Mouse (Mus musculus) neural tube, embryonic 13.5 days (tissue): ENCODE results near the gene Nccrp1. TPM values are rescaled to one million over a fixed set of nuclear protein-coding genes. Genes with fewer than 3 reads are reported as not detected.

Experiments
- ATAC-seq: fragments of 200-750 bp; cut with Nextera tagmentation; 2 replicates; pipeline ENCODE4 v1.8.0; 2017; ENCODE audit warnings: low read depth, mild to moderate bottlenecking, moderate TSS enrichment, moderate library complexity
- H3K27ac ChIP-seq: fragments of 300-500 bp; sonication (generic); replicated peaks from 2 replicates; pipeline ENCODE4 v1.5.1; 2015; ENCODE audit warnings: moderate library complexity, mild to moderate bottlenecking, inconsistent platforms
- H3K27me3 ChIP-seq: fragments of 300-500 bp; sonication (generic); 2 replicates; pipeline ENCODE4 v1.6.1; 2015; ENCODE audit warnings: mild to moderate bottlenecking, inconsistent platforms
- H3K36me3 ChIP-seq: fragments of 300-500 bp; sonication (generic); 2 replicates; pipeline ENCODE4 v1.6.1; 2015; ENCODE audit warnings: mild to moderate bottlenecking, inconsistent platforms
- H3K4me1 ChIP-seq: fragments of 300-500 bp; sonication (generic); replicated peaks from 2 replicates; pipeline ENCODE4 v1.6.1; 2015; ENCODE audit warnings: inconsistent platforms
- H3K4me2 ChIP-seq: fragments of 300-500 bp; sonication (generic); 2 replicates; pipeline ENCODE4 v1.6.1; 2015; ENCODE audit warnings: inconsistent platforms, mild to moderate bottlenecking, moderate library complexity
- H3K4me3 ChIP-seq: fragments of 300-500 bp; sonication (generic); 2 replicates; pipeline ENCODE4 v1.5.1; 2015; ENCODE audit warnings: mild to moderate bottlenecking, inconsistent platforms
- H3K9ac ChIP-seq: fragments of 300-500 bp; sonication (generic); 2 replicates; pipeline ENCODE4 v1.6.1; 2015; ENCODE audit warnings: moderate library complexity, mild to moderate bottlenecking, inconsistent platforms
- H3K9me3 ChIP-seq: fragments of 300-500 bp; sonication (generic); 2 replicates; pipeline ENCODE4 v1.6.1; 2016; ENCODE audit warnings: inconsistent platforms
- WGBS: fragments of 180-500 bp; shearing (Covaris S2); methylation state at CpG from one replicate; pipeline ENCODE4 v1.1.7; 2015; 5-methylcytosine and 5-hydroxymethylcytosine counted together
- polyA plus RNA-seq: library from polyadenylated mRNA; unstranded; fragments of >200 nt; fragmentation: Nextera tagmentation; extraction: Ambion mirVana; gene quantifications from 2 replicates; pipeline ENCODE4 v1.2.1, GENCODE M21; 2015

Nccrp1 gene
- polyA plus RNA-seq: not detected in 2 replicates

DNA sequence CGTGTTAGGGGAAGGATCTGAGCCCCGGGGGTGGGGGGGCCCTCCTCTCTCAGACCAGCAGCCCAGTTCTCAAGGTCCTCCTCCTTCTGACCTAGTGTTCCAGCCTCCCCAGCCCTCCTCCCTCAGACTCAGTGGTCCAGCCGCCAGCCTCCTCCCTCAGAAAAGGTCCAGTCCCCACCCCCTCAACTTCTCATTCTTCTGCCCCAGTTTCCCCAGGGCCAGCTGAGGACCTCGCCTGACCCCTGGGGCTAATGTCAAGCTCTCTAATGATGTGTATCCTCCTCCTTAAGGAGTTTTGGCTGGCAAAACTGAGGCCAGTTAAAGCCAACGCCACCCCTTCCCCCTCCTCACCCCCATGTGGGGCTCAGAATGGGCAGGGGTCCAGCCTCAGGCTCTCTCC, at the start of gene Nccrp1:
Gene Nccrp1 (minus strand): TSS at position 101 of the 400 bp plus-strand sequence.
- no peak within 1 kb of the TSS for H3K27ac ChIP-seq
- H3K9me3 ChIP-seq: no peaks in the 10 kb centered on the region
- 5% methylated on average over 5 of the region's 5 CpGs for WGBS
- ATAC-seq: no peak
- H3K27me3 ChIP-seq: peaks cover 46% of the 10 kb centered on the region
- peak within 1 kb of the TSS; percentile 65 for H3K9ac ChIP-seq
- no peaks in the 10 kb centered on the region for H3K36me3 ChIP-seq
- peak within 1 kb of the TSS; percentile 54 for H3K4me2 ChIP-seq
- peaks cover 21% of the 10 kb centered on the region for H3K4me1 ChIP-seq
- H3K4me3 ChIP-seq: peak within 1 kb of the TSS; percentile 32

DNA sequence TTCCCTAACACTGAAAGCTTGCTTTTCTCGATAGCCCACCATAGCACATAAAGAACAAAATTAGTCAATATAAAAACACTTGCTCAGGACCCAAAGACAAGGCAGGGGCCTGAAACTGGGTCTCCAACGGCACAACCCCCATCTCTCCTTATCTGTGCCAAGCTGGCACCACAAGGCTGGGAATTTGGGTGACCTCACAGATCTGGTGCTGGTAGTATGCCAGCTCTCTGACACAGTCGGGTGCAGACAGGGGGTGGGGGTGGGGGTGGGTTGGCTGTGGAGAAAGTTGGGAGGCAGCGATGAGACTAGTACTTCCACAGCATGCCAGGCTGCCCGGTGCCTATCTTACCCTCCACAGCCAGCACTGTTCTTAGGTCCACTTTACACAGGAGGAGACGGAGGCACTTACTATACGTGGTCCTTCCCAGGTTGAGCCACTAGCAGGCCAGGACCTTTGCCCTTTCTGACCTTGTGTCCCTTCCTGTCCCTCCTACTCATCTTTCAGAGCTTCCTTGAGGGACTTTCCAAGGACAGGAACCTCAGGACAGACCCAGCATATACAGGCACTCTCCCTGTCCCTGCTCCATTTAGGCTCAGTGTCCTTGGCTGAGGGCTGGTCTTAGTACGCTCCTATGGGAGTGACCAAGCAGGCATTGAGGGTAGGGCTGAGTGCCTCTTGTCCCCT, 48.8 kb upstream of the Nccrp1 start:
- peak overlapping the region; percentile 90 for H3K4me2 ChIP-seq
- H3K9me3 ChIP-seq: no peaks in the 10 kb centered on the region
- ATAC-seq: no peak
- H3K9ac ChIP-seq: peak overlapping the region; percentile 78
- no peaks in the 10 kb centered on the region for H3K27me3 ChIP-seq
- H3K27ac ChIP-seq: 0 out of 2 replicates have a peak overlapping the region, but pooled peaks have one; percentile 89
- no peaks in the 10 kb centered on the region for H3K36me3 ChIP-seq
- H3K4me3 ChIP-seq: peak overlapping the region; percentile 63
- H3K4me1 ChIP-seq: peaks cover 58% of the 10 kb centered on the region
- 79% methylated on average over 8 of the region's 8 CpGs for WGBS

DNA sequence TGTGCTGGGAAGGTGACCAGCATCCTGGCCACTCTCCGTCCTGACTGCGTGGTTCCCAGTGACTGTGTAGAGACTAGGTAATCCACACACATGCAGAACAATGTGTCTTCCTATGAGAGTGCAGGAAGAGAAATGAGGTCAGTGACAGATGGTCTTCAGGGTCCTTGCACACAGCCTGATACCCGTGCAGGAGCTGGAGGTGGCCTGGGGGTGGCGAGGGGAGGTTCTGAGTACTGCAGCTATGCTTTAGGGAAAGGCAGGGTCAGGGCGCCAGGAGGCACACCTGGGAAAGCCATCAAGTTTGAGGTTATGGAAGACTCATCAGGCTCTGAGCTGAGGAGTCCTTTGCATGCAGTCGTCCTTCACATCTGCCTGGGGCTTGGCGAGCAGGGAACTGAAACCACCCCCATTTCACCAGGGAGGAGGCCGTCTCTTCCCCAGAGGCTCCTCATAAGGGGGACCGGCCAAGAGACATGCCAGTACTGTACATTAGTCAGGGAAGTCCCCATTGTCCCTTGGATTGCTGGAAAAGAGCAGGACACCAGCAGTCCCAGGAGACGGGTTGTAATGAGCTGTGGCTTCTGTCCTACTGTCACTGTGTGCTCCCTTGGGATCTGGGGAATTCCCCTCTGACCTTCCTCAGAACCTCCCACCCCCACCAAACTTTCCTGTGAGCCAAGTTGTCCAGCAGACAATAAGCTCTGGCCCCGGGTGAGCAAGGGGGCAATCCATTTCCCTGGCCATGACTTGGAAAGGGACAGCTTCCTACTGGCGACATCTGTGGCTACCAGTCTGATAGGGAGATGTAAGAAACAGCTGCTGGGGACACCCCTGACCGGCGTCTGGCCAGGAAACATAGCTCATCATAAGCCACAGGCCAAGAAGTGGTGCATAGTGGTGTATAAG, 46.4 kb upstream of the Nccrp1 start:
- peak overlapping the region; percentile 39 for H3K9ac ChIP-seq
- ATAC-seq: no peak

DNA sequence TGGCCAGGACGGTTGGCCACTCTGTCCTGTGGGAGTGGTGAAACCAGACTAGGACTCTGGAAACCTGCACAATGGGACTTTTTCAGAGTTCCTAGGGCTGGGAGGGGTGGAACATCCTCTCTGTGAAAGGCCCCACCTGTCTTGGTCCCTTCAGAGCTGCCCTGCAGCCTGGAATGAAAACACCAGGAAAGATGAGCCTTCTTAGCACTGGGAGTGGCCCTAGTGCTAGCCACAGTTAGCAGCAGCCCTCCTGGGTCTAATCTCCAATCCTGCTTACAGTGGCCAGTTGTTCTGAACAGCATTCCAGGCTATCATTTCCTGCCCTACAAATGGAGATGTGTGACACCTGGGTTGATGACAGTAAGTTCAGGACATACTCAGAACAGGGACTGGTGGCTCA, 44.8 kb upstream of the Nccrp1 start:
- H3K9ac ChIP-seq: no peak overlapping the region; the same call in 1 of the 2 replicates
- no peak overlapping the region for H3K27ac ChIP-seq
- H3K36me3 ChIP-seq: no peaks in the 10 kb centered on the region
- H3K9me3 ChIP-seq: no peaks in the 10 kb centered on the region
- H3K4me3 ChIP-seq: no peak overlapping the region
- no peak for ATAC-seq
- peaks cover 70% of the 10 kb centered on the region for H3K4me1 ChIP-seq
- no peaks in the 10 kb centered on the region for H3K27me3 ChIP-seq
- 65% methylated on average over 1 of the region's 1 CpGs for WGBS
- H3K4me2 ChIP-seq: no peak overlapping the region

More for the DNA sequence above, 46.4 kb upstream of the Nccrp1 start:
- WGBS: 42% methylated on average over 14 of the region's 14 CpGs
- Histone ChIP-seq H3K4me2 (no peak overlapping the region), H3K4me3 (no peak overlapping the region), H3K9me3 (no peaks in the 10 kb centered on the region), H3K36me3 (no peaks in the 10 kb centered on the region), H3K27ac (no peak overlapping the region), H3K4me1 (peaks cover 64% of the 10 kb centered on the region), H3K27me3 (no peaks in the 10 kb centered on the region)

DNA sequence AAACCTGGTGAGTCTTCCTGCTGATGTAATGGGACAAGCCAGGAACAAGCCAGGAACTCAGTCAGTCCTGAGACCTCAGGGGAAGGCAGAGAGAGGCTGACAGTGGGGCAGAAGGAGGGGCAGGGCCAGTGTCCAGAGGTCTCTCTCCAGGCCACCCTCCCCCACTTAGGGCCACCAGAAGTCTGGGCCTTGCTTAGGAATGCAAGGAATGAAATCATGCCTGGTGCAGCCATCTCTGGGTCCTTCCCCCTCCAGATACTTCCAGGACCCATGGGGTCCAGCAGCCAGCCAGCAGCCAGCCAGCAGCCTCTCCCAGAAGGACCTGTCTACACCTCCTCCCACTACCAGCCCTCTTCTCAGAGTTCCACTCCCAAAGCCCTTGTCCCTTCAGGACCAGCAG, 40.6 kb upstream of the Nccrp1 start:
- no peak overlapping the region for H3K4me3 ChIP-seq
- H3K36me3 ChIP-seq: no peaks in the 10 kb centered on the region
- peaks cover 68% of the 10 kb centered on the region for H3K4me1 ChIP-seq
- H3K27me3 ChIP-seq: no peaks in the 10 kb centered on the region
- H3K4me2 ChIP-seq: no peak overlapping the region
- H3K9me3 ChIP-seq: no peaks in the 10 kb centered on the region
- no peak for ATAC-seq
- H3K27ac ChIP-seq: peak overlapping the region; percentile 67
- H3K9ac ChIP-seq: peak overlapping the region; percentile 12; the same call in 1 of the 2 replicates

DNA sequence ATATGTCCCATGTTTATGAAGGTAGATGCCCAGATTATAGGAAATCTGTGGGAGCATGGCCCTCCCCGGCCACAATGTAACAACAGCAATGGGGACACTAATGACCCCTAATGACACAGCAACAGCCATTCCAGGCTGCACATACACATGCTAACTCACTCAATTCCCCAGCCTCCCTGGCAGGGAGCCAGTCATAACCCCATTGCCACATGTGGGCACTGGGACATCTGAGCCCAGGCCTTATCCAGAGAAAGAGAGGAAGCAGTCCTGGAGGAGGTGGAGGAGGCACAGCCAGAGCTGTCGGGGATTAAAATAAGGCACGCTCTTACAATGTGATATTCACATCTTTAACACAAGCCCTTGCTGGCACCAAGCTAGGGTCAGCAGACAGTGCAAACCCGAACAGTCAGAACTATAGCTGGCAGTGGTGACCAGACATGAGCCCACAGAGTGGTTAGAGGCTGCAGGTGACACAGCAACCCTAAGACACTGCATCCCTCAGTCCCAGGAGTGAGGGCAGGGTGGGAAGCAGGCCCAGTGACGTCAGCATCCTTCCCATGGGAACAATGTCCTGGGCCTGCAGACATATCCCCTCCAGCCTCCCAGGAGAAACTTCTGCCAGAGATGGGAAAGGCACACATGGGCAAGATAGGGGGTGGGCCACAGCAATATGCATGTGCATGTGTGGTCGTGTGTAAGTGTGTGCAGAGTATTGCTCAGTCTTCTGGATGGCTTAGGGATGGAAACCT, 39.8 kb upstream of the Nccrp1 start:
- WGBS: 44% methylated on average over 6 of the region's 6 CpGs
- Histone ChIP-seq H3K27me3 (no peaks in the 10 kb centered on the region), H3K4me3 (no peak overlapping the region), H3K4me1 (peaks cover 67% of the 10 kb centered on the region), H3K27ac (peak overlapping the region; percentile 67), H3K36me3 (no peaks in the 10 kb centered on the region), H3K9ac (peak overlapping the region; percentile 12; the same call in 1 of the 2 replicates), H3K9me3 (no peaks in the 10 kb centered on the region), H3K4me2 (no peak overlapping the region)
- peak; percentile 40; the same call in 1 of the 2 replicates for ATAC-seq

DNA sequence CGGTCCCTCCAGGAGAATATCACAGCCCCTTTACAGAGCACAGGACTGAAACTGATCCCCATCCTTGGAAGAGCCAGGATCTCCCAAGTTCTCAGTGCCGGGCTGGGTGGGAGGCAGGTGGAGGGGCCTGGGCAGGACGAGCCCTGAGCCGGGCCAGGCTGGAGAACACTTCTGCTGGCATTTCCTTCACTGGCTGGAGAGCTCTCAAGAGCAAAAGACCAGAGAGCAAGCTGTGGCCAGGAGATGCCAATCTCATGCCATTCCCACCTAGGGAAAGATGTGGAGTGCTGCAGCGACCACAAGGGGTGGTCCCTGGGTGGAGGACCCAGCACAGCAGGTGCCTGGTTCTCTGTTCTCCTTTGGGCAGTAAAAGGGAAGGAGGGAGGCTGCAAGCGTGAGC, 37.9 kb upstream of the Nccrp1 start:
- no peaks in the 10 kb centered on the region for H3K9me3 ChIP-seq
- no peaks in the 10 kb centered on the region for H3K27me3 ChIP-seq
- H3K4me1 ChIP-seq: peaks cover 77% of the 10 kb centered on the region
- H3K4me2 ChIP-seq: no peak overlapping the region
- no peak for ATAC-seq
- WGBS: 76% methylated on average over 6 of the region's 6 CpGs
- H3K9ac ChIP-seq: 0 out of 2 replicates have a peak overlapping the region, but pooled peaks have one; percentile 17
- no peak overlapping the region for H3K27ac ChIP-seq
- H3K4me3 ChIP-seq: no peak overlapping the region
- no peaks in the 10 kb centered on the region for H3K36me3 ChIP-seq

DNA sequence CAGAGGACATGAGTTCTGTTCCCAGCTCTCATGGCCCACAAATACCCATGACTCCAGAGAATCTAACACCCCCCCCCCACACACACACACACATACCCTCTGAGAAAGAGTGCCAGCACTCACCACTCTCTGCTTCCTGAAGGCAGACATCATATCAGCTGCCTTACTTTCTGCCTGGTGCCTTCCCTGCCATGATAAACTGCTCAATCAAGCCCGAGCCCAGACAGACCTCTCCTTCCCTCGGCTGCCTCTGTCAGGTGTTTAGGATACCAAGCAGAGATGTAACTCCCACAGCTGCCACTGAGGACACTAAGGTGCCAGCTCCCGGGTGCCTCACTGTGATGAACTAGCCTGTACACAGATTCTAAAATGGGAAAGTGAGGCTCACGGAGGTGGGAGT, 37.4 kb upstream of the Nccrp1 start:
- Histone ChIP-seq H3K4me1 (peaks cover 82% of the 10 kb centered on the region), H3K4me2 (no peak overlapping the region), H3K9ac (0 out of 2 replicates have a peak overlapping the region, but pooled peaks have one; percentile 17), H3K27me3 (no peaks in the 10 kb centered on the region), H3K36me3 (no peaks in the 10 kb centered on the region), H3K4me3 (no peak overlapping the region), H3K27ac (no peak overlapping the region), H3K9me3 (no peaks in the 10 kb centered on the region)
- WGBS: 74% methylated on average over 4 of the region's 4 CpGs
- no peak for ATAC-seq

DNA sequence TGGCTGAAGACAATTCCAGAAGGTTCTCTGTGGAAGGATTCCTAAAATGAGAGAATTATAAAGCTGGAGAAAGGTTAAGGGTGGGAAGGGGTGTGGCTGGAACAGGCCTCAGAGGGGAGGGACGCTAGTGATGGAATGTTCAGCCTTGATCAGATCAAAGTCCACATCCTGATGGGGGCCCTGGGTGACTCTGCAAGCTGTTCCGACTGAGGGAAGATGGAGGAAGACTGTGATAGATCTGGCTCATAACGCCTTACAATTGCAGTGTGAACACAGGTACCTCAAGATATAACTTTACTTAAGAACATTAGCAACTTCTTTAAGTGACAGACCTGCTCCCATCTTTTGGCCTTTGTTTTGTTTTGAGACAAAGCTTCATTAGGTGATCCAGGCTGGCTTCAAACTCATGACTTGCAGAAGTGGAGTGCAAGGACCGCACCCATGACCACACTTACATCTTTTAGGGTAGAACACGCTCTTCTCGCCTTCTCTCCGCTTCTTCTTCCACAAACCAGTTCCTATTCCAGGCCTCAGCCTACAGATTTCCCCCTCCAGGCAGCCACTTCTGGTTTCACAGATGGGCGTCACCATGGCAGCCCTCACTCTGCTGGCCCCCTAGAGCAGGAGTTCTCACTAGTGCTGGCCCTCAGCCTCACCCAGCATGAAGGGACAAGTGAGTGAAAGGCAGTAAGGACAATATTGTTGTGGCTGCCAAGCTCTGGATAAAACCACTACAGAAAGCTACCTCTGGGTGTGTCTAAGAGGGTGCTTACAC, 36.7 kb upstream of the Nccrp1 start:
- ATAC-seq: no peak
- no peaks in the 10 kb centered on the region for H3K27me3 ChIP-seq
- H3K4me3 ChIP-seq: no peak overlapping the region
- H3K4me1 ChIP-seq: peaks cover 82% of the 10 kb centered on the region
- H3K4me2 ChIP-seq: no peak overlapping the region
- H3K9me3 ChIP-seq: no peaks in the 10 kb centered on the region
- H3K9ac ChIP-seq: no peak overlapping the region
- whole genome bisulfite sequencing: 81% methylated on average over 8 of the region's 8 CpGs
- 0 out of 2 replicates have a peak overlapping the region, but pooled peaks have one; percentile 65 for H3K27ac ChIP-seq
- H3K36me3 ChIP-seq: no peaks in the 10 kb centered on the region

DNA sequence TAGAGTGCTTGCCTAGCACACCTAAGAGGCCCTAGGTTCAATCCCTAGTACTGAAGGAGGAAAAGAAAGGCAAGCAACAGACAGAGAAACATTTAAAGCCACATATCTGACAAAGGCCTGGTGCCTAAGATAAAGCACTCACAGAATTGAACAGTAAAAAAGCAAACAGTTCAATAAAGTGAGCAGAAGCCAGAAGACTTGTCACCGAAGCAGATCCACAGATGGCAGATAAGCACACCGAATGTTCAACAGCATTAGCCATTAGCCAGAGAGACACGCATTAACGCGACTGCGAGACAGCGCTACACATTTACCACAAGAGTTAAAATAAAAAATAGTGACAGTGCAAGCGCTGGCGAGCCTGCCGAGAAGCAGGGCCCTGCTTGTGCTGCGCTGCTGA, 35.8 kb upstream of the Nccrp1 start:
- Histone ChIP-seq H3K36me3 (no peaks in the 10 kb centered on the region), H3K9me3 (no peaks in the 10 kb centered on the region), H3K4me1 (peaks cover 77% of the 10 kb centered on the region), H3K9ac (no peak overlapping the region), H3K27me3 (no peaks in the 10 kb centered on the region), H3K27ac (peak overlapping the region; percentile 65), H3K4me2 (no peak overlapping the region), H3K4me3 (no peak overlapping the region)
- no peak for ATAC-seq
- WGBS: 63% methylated on average over 11 of the region's 11 CpGs

DNA sequence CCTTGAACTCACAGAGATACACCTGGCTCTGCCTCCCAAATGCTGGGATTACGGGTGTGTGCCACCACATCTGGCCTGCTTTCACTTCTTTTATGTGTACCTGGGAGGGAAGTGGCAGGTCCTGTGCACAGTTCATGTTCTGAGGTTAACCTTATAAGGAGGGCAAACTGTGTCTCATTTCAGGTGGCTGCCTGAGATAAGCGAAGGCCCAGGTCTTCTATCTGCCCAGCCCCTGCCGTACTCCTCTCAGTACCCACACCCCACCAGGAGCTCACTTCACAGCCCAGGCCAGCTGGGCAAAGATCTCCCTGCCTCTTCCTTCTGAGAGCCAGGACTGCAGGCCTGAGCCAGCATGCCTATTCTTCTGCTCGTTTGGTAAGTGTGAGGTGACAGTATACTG, 34.7 kb upstream of the Nccrp1 start:
- no peak overlapping the region for H3K4me2 ChIP-seq
- no peak overlapping the region for H3K9ac ChIP-seq
- no peaks in the 10 kb centered on the region for H3K36me3 ChIP-seq
- H3K9me3 ChIP-seq: no peaks in the 10 kb centered on the region
- no peaks in the 10 kb centered on the region for H3K27me3 ChIP-seq
- ATAC-seq: no peak
- WGBS: 86% methylated on average over 4 of the region's 4 CpGs
- H3K4me3 ChIP-seq: no peak overlapping the region
- H3K27ac ChIP-seq: no peak overlapping the region
- peaks cover 77% of the 10 kb centered on the region for H3K4me1 ChIP-seq
